Mouse (Mus musculus) heart, postnatal 0 days (tissue): ENCODE results near the gene Zmiz1.

ENCODE experiments used
- CTCF ChIP-seq: IDR thresholded peaks from 2 replicates; pipeline ENCODE4 v1.5.1; 2016; ENCODE audit warnings: antibody characterized with exemption, control low read depth, low read depth
- EP300 ChIP-seq: IDR thresholded peaks from 2 replicates; pipeline ENCODE4 v1.6.1; 2016; ENCODE audit warnings: antibody characterized with exemption, low read depth

DNA sequence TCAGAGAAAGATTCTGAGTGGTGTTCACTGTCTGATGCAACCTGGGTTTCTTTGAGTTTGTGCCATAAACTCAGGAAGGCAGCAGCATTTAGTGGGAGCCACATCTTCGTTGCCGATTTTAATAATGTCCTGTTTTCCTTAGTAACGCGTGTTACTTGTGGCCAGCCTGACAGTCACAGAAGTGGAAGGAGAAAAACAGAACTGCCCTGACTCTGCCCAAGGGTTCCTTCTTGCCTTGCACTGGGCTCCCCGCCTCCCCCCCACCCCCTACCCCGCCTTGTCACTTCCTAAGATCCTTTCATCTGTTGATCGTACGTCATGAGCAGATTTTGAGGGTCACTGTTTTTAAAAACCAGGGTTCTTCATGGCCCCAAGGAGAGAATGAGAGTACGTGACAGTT lies 88.9 kb downstream of the Zmiz1 start:
- no peak for TF ChIP-seq CTCF
- TF ChIP-seq EP300: no peak
